12 mouse cellular contexts compared by ENCODE assay signal in the genomic region with DNA sequence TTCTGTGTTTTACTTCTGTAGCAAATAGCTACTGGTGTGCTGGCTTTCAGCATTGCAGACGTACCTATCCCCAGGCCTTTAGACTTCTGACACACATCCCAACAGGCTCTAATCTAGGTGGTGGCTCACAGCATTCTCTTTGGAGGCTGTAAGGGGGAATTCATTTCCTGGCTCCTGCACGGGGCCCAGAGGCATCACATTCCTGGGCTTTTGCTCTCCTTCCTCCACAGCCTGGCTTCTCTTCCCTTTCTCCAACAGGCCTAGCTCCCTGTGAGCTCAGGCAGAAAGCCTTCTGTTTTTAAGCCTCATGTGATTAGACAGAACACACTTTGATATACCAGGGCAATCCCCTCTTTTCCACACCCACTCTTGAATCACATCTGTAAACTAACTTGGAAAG.
DNase-seq lines count a peak whose midpoint lies in the region; ATAC-seq and TF ChIP-seq lines count a peak whose summit lies in the region.
"Had no signal": no experiment of that assay in that cellular context is flagged by ENCODE, and none has a peak within 500 bp of the region (broad histone marks: within the 10 kb centered on the region; RNA-seq: fewer than 3 reads in every experiment).

No protein-coding gene starts in this region.

- 0 out of 2 replicates have a peak, but pooled peaks cover 3% of the 10 kb centered on the region for H3K36me3 ChIP-seq in hindbrain, embryonic 10.5 days
- no peaks in the 10 kb centered on the region for H3K36me3 ChIP-seq in hindbrain, postnatal 0 days (ENCODE audit: insufficient read depth, low read length)
- H3K36me3 ChIP-seq in limb, embryonic 10.5 days, result peaks cover 10% of the 10 kb centered on the region; the same call in 1 of the 2 replicates
- H3K36me3 ChIP-seq: forebrain, embryonic 15.5 days had no signal

- H3K9ac ChIP-seq in hindbrain, postnatal 0 days (replicated peaks; ENCODE audit: low read length), result no peak overlapping the region
- H3K9ac ChIP-seq: forebrain, embryonic 15.5 days had no signal

- peaks cover 41% of the 10 kb centered on the region for H3K4me1 ChIP-seq in hindbrain, embryonic 10.5 days (replicated peaks)
- peaks cover 15% of the 10 kb centered on the region for H3K4me1 ChIP-seq in hindbrain, postnatal 0 days (ENCODE audit: insufficient read depth, low read length)
- H3K4me1 ChIP-seq in limb, embryonic 10.5 days, result peaks cover 47% of the 10 kb centered on the region

- no peak for ATAC-seq in hindbrain, postnatal 0 days
- peak; percentile 68 for ATAC-seq in Patski
- ATAC-seq: forebrain, embryonic 15.5 days had no signal

- POLR2A ChIA-PET in Patski (lab: Charles Lee), result interaction anchor here (0.7 to 1.1 kb wide), 4 partner anchors 11 to 164 kb away, joined by 3 read pairs; no protein-coding TSS in a partner anchor

- 0 out of 2 replicates have a peak, but pooled peaks cover 10% of the 10 kb centered on the region for H3K27me3 ChIP-seq in hindbrain, embryonic 10.5 days (ENCODE audit: insufficient read depth, poor library complexity, severe bottlenecking)
- H3K27me3 ChIP-seq in hindbrain, postnatal 0 days (ENCODE audit: insufficient read depth, low read length), result no peaks in the 10 kb centered on the region
- no peaks in the 10 kb centered on the region for H3K27me3 ChIP-seq in Patski
- H3K27me3 ChIP-seq in limb, embryonic 10.5 days (ENCODE audit: low read depth, poor library complexity, severe bottlenecking), result no peaks in the 10 kb centered on the region
- H3K27me3 ChIP-seq: forebrain, embryonic 15.5 days had no signal

- in situ Hi-C loops in Patski (cut with MboI; ENCODE audit: low pct_unique_long_range_greater_than_20kb), result loop anchor here (5.0 kb wide), 1 partner anchor 45 kb away; no protein-coding TSS in a partner anchor

- no peak overlapping the region for H3K4me2 ChIP-seq in hindbrain, postnatal 0 days (ENCODE audit: low read depth, low read length)

- no peak overlapping the region for H3K4me3 ChIP-seq in hindbrain, embryonic 10.5 days
- H3K4me3 ChIP-seq in hindbrain, postnatal 0 days (ENCODE audit: low read length), result no peak overlapping the region
- H3K4me3 ChIP-seq in limb, embryonic 10.5 days, result no peak overlapping the region
- H3K4me3 ChIP-seq: forebrain, embryonic 15.5 days had no signal

- WGBS in hindbrain, embryonic 10.5 days, result 35% methylated on average over 2 of the region's 2 CpGs
- 57% methylated on average over 2 of the region's 2 CpGs for WGBS in hindbrain, postnatal 0 days
- WGBS in limb, embryonic 10.5 days, result 27% methylated on average over 2 of the region's 2 CpGs

- peak overlapping the region; percentile 40 for H3K27ac ChIP-seq in hindbrain, embryonic 10.5 days
- H3K27ac ChIP-seq in hindbrain, postnatal 0 days, result no peak overlapping the region
- peak overlapping the region; percentile 53; the same call in 1 of the 2 replicates for H3K27ac ChIP-seq in limb, embryonic 10.5 days
- H3K27ac ChIP-seq: forebrain, embryonic 15.5 days; macrophage had no signal

- no peak for DNase-seq in hindbrain, embryonic 10.5 days (ENCODE audit: low spot score)
- no peak for DNase-seq in hindbrain, postnatal 0 days (ENCODE audit: low spot score)
- peak; percentile 16 for DNase-seq in MN1 (ENCODE audit: low spot score)
- no peak for DNase-seq in Patski (ENCODE audit: low read depth, low spot score)
- no peak for DNase-seq in limb, embryonic 10.5 days (ENCODE audit: low spot score)
- DNase-seq in thymus, postnatal 25 days, result no peak
- no peak for DNase-seq in layer of hippocampus, postnatal 10 days (ENCODE audit: low spot score in 2 of 2)
- DNase-seq: adrenal gland, postnatal 36 days; cerebellum, adult 18-20 months; kidney, adult 8-10 months had no signal

- peaks cover 14% of the 10 kb centered on the region for H3K9me3 ChIP-seq in hindbrain, embryonic 10.5 days
- H3K9me3 ChIP-seq in hindbrain, postnatal 0 days (ENCODE audit: low read length), result 0 out of 2 replicates have a peak, but pooled peaks cover 3% of the 10 kb centered on the region
- H3K9me3 ChIP-seq in limb, embryonic 10.5 days (replicated peaks), result no peaks in the 10 kb centered on the region

- TF ChIP-seq CTCF in hindbrain, postnatal 0 days (IDR thresholded peaks at IDR 0.05; ENCODE audit: low read depth), result no peak
- no peak for TF ChIP-seq CTCF in Patski (IDR thresholded peaks at IDR 0.05)

- CTCF ChIA-PET in Patski (lab: Charles Lee), result interaction anchor here (1.1 to 1.4 kb wide), 2 partner anchors 47 to 159 kb away, joined by 3 to 4 read pairs; no protein-coding TSS in a partner anchor
